Mouse (Mus musculus) stomach, postnatal 0 days (tissue): Measurements from ENCODE around the gene Arid3a. TPM values are rescaled to one million over a fixed set of nuclear protein-coding genes. Genes with fewer than 3 reads are reported as not detected.

Source experiments
- ATAC-seq: fragments of 200-750 bp; cut with Nextera tagmentation; 2 replicates; pipeline ENCODE4 v1.8.0; 2017; ENCODE audit not compliant: low FRiP score, low TSS enrichment
- DNase-seq: peaks from one replicate; pipeline ENCODE4 v3.0.0-alpha.2; 2016; ENCODE audit warnings: low spot score
- H3K27ac ChIP-seq: fragments of 300-500 bp; sonication (generic); replicated peaks from 2 replicates; pipeline ENCODE4 v1.5.1; 2014; ENCODE audit warnings: mild to moderate bottlenecking, control low read depth
- H3K27me3 ChIP-seq: fragments of 300-500 bp; sonication (generic); 2 replicates; pipeline ENCODE4 v1.6.1; 2014; ENCODE audit warnings: low read length; ENCODE audit not compliant: control insufficient read depth, insufficient read depth
- H3K36me3 ChIP-seq: fragments of 300-500 bp; sonication (generic); 2 replicates; pipeline ENCODE4 v1.6.1; 2014; ENCODE audit warnings: low read length, mixed read lengths; ENCODE audit not compliant: control insufficient read depth, insufficient read depth
- H3K4me1 ChIP-seq: fragments of 300-500 bp; sonication (generic); replicated peaks from 2 replicates; pipeline ENCODE4 v1.6.1; 2014; ENCODE audit warnings: antibody characterized with exemption; ENCODE audit not compliant: control insufficient read depth, insufficient read depth
- H3K4me2 ChIP-seq: fragments of 300-500 bp; sonication (generic); replicated peaks from 2 replicates; pipeline ENCODE4 v1.6.1; 2014; ENCODE audit warnings: low read depth, mild to moderate bottlenecking, control low read depth, moderate library complexity
- H3K4me3 ChIP-seq: fragments of 300-500 bp; sonication (generic); 2 replicates; pipeline ENCODE4 v1.5.1; 2014; ENCODE audit warnings: low read depth, low read length, control low read depth
- H3K9ac ChIP-seq: fragments of 300-500 bp; sonication (generic); 2 replicates; pipeline ENCODE4 v1.6.1; 2014; ENCODE audit warnings: mild to moderate bottlenecking, low read length, control low read depth, mixed read lengths
- H3K9me3 ChIP-seq: fragments of 300-500 bp; sonication (generic); 2 replicates; pipeline ENCODE4 v1.6.1; 2016; ENCODE audit warnings: low read length; ENCODE audit not compliant: control insufficient read depth
- CTCF ChIP-seq: IDR thresholded peaks from 2 replicates; pipeline ENCODE4 v1.5.1; 2016; ENCODE audit warnings: antibody characterized with exemption, low read depth, mild to moderate bottlenecking, moderate library complexity
- EP300 ChIP-seq: optimal IDR thresholded peaks from 2 replicates; pipeline ENCODE3; 2016; ENCODE audit warnings: antibody characterized with exemption
- WGBS: fragments of 180-500 bp; shearing (Covaris S2); extraction: QIAGEN DNeasy Blood & Tissue Kit; methylation state at CpG from one replicate; pipeline ENCODE4 v1.1.7; 2014; 5-methylcytosine and 5-hydroxymethylcytosine counted together
- polyA plus RNA-seq: library from polyadenylated mRNA; unstranded; fragments of >200 nt; fragmentation: Nextera tagmentation; extraction: Ambion mirVana; gene quantifications from 2 replicates; pipeline ENCODE4 v1.2.1, GENCODE M21; 2015

The Arid3a gene
- polyA plus RNA-seq, 1 experiment from 2014 or later, result 3.5 TPM

- H3K4me3 ChIP-seq, result peak overlapping the region; percentile 96
Observed at GRCm38 (mm10) chr10:79927324-79928029, 634 bp downstream of the Arid3a start.

DNA sequence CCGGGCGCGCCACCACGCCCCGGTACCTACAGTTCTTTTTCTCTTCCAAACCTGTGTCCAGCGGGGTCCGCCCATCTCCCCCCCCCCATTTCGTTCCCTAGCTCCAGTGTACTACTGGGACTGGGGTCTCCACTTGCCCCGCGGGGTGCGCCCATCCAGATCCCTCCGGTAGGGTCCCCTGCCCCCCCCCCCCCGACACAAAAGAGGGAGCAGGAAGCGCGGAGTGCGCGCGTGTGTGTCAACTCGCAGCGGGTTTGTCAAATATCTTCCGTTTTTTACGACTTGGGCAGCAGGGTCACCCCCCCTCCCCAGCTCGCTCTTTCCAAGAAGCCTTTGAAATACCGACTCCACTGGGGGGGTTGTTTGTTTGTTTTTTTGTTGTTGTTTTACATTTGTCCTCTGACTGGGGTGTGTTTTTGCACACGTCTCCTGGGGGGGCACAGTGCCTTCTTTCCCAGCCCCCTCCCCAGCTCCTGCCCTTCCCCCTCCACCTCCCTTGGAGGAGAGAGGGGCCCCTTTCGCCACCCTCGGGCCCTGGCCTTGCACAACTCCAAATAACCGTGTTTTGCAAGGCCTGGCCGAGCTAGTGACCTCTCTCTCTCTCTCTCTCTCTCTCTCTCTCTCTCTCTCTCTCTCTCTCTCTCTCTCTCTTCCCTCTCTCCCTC, 1.3 kb downstream of the Arid3a start:
- Histone ChIP-seq H3K36me3 (peaks cover 2% of the 10 kb centered on the region; the same call in 1 of the 2 replicates), H3K4me1 (peaks cover 11% of the 10 kb centered on the region), H3K27me3 (no peaks in the 10 kb centered on the region), H3K4me3 (peak overlapping the region; percentile 96), H3K9me3 (no peaks in the 10 kb centered on the region), H3K9ac (peak overlapping the region; percentile 87), H3K27ac (peak overlapping the region; percentile 88), H3K4me2 (peak overlapping the region; percentile 88)
- DNase-seq (peak; percentile 53), ATAC-seq (no peak)
- TF ChIP-seq EP300 (no peak), CTCF (no peak)
- WGBS, result 1% methylated on average over 26 of the region's 29 CpGs

More at GRCm38 (mm10) chr10:79927324-79928029, 634 bp downstream of the Arid3a start:
- DNase-seq, result peak; percentile 73
- peak overlapping the region; percentile 87 for H3K9ac ChIP-seq
- under 1% methylated on average over 54 of the region's 54 CpGs for WGBS
- no peaks in the 10 kb centered on the region for H3K9me3 ChIP-seq
- H3K36me3 ChIP-seq, result peaks cover 2% of the 10 kb centered on the region; the same call in 1 of the 2 replicates
- H3K27me3 ChIP-seq, result no peaks in the 10 kb centered on the region
- peaks cover 7% of the 10 kb centered on the region; the same call in 1 of the 2 replicates for H3K4me1 ChIP-seq
- peak overlapping the region; percentile 88 for H3K27ac ChIP-seq
- peak overlapping the region; percentile 88 for H3K4me2 ChIP-seq
- no peak for TF ChIP-seq EP300
- peak; percentile 24 for ATAC-seq

DNA sequence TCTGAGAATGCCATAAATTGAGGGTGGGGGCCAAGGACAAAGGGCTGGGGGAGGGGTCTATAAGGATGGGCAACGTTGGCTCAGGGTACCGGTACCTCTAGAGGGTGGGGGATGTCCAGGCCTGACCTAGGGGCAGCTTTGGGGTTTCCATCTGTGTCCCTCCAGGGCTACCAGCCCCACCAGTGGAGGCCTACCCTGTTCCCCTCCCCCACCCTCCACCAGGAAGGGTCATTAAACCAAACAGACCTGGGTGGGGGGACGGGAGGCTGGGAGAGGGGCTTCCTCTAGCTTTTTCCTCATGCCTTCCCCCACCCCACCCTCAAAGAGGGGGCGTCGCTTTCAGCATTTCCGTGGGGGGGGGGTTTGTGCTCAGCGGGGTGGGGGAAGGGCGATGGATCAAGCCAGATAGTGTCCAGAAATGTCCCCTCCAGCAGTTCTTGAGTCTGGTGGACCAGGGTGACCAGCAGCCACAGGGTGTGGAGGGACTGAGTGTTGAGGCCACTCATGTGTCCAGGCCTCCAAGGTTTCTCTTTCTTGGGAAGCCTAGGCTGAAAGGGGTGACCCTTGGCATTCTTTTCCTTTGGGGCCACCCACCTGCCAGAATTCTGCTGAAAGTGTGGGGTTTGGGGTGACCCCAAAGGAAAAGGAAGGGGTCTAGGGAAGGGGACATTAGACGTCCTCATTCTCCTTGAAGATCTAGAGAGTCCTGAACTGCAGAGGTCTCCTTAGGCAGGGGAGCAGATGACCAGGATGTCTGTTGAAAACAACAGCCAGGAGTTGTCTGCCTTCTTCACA, 2.3 kb downstream of the Arid3a start:
- peak overlapping the region; percentile 96; the same call in 1 of the 2 replicates for H3K4me3 ChIP-seq
- H3K27me3 ChIP-seq, result no peaks in the 10 kb centered on the region
- H3K36me3 ChIP-seq, result peaks cover 2% of the 10 kb centered on the region; the same call in 1 of the 2 replicates
- no peak overlapping the region for H3K9ac ChIP-seq
- ATAC-seq, result no peak
- no peaks in the 10 kb centered on the region for H3K9me3 ChIP-seq
- WGBS, result 29% methylated on average over 9 of the region's 9 CpGs
- H3K27ac ChIP-seq, result 0 out of 2 replicates have a peak overlapping the region, but pooled peaks have one; percentile 40
- peak overlapping the region; percentile 88 for H3K4me2 ChIP-seq
- H3K4me1 ChIP-seq, result peaks cover 19% of the 10 kb centered on the region
- TF ChIP-seq EP300 (no peak), CTCF (no peak)
- DNase-seq, result no peak

GRCm38 (mm10) chr10:79929967-79930825, 3.4 kb downstream of the Arid3a start:
- no peak overlapping the region for H3K4me3 ChIP-seq
- DNase-seq, result no peak
- no peaks in the 10 kb centered on the region for H3K27me3 ChIP-seq
- H3K4me2 ChIP-seq, result no peak overlapping the region
- TF ChIP-seq CTCF (no peak), EP300 (no peak)
- peaks cover 25% of the 10 kb centered on the region for H3K4me1 ChIP-seq
- no peak overlapping the region for H3K27ac ChIP-seq
- 87% methylated on average over 18 of the region's 18 CpGs for WGBS
- H3K9ac ChIP-seq, result no peak overlapping the region
- H3K36me3 ChIP-seq, result peaks cover 2% of the 10 kb centered on the region; the same call in 1 of the 2 replicates
- H3K9me3 ChIP-seq, result no peaks in the 10 kb centered on the region
- no peak for ATAC-seq

- peaks cover 25% of the 10 kb centered on the region for H3K4me1 ChIP-seq
- no peak overlapping the region for H3K9ac ChIP-seq
- ATAC-seq, result no peak
- H3K4me3 ChIP-seq, result no peak overlapping the region
- no peak for DNase-seq
- no peak overlapping the region for H3K4me2 ChIP-seq
- no peaks in the 10 kb centered on the region for H3K9me3 ChIP-seq
- H3K27ac ChIP-seq, result no peak overlapping the region
- TF ChIP-seq CTCF (no peak), EP300 (no peak)
- 89% methylated on average over 16 of the region's 16 CpGs for WGBS
- peaks cover 2% of the 10 kb centered on the region; the same call in 1 of the 2 replicates for H3K36me3 ChIP-seq
- H3K27me3 ChIP-seq, result no peaks in the 10 kb centered on the region
Observed at GRCm38 (mm10) chr10:79930826-79931186, 4.0 kb downstream of the Arid3a start.
